In the genomic region with DNA sequence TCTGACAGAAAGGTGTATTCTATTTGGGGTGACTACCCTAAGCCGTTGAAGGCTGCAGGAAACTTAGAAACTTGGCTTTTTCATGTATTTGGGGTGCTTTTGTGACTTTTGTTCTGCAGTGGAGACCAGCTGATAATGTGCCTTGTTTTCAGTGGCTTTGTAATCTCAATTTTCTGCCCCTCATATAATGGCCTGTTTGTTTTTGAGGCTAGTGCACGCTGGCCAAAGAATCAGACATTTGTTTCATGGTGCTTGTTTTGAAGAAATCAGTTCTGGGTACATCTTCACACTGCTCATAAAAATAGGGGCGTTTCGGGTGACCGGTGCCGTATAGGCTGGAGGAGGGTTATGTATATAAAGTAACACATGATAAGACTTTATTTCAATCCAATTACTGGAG, we compare ENCODE assay signal across 13 mouse cellular contexts. TPM values are rescaled to one million over a fixed set of nuclear protein-coding genes. Genes with fewer than 3 reads are reported as not detected.
DNase-seq lines count a peak whose midpoint lies in the region; ATAC-seq lines count a peak whose summit lies in the region.
"Had no signal": no experiment of that assay in that cellular context is flagged by ENCODE, and none has a peak within 500 bp of the region (broad histone marks: within the 10 kb centered on the region; RNA-seq: fewer than 3 reads in every experiment).

No protein-coding gene starts in this region.

- peak overlapping the region; percentile 51 for H3K4me2 ChIP-seq in heart, embryonic 13.5 days
- no peak overlapping the region for H3K4me2 ChIP-seq in forebrain, embryonic 15.5 days (replicated peaks)

- H3K4me3 ChIP-seq in heart, embryonic 13.5 days = no peak overlapping the region
- no peak overlapping the region for H3K4me3 ChIP-seq in limb, embryonic 10.5 days
- H3K4me3 ChIP-seq in forebrain, embryonic 15.5 days = no peak overlapping the region

- H3K9ac ChIP-seq in heart, embryonic 13.5 days = peak overlapping the region; percentile 72
- no peak overlapping the region for H3K9ac ChIP-seq in forebrain, embryonic 15.5 days (replicated peaks)
- H3K9ac ChIP-seq: liver, postnatal 0 days had no signal

- no peaks in the 10 kb centered on the region for H3K27me3 ChIP-seq in heart, embryonic 13.5 days (replicated peaks)
- no peaks in the 10 kb centered on the region for H3K27me3 ChIP-seq in limb, embryonic 10.5 days (ENCODE audit: low read depth, poor library complexity, severe bottlenecking)
- no peaks in the 10 kb centered on the region for H3K27me3 ChIP-seq in forebrain, embryonic 15.5 days

- no peaks in the 10 kb centered on the region for H3K9me3 ChIP-seq in heart, embryonic 13.5 days
- no peaks in the 10 kb centered on the region for H3K9me3 ChIP-seq in limb, embryonic 10.5 days (replicated peaks)
- no peaks in the 10 kb centered on the region for H3K9me3 ChIP-seq in forebrain, embryonic 15.5 days

- ATAC-seq in heart, embryonic 13.5 days (ENCODE audit: extremely low read depth, insufficient number of reproducible peaks, low FRiP score, low TSS enrichment) = no peak
- ATAC-seq in activated CD4-positive, CD25-positive, alpha-beta regulatory T cell, adult 4 months = no peak
- no peak for ATAC-seq in forebrain, embryonic 15.5 days (replicated peaks)
- no peak for ATAC-seq in frontal cortex, adult (ENCODE audit: low TSS enrichment)
- ATAC-seq: hindbrain, postnatal 0 days; liver, postnatal 0 days; midbrain, embryonic 16.5 days had no signal

- H3K27ac ChIP-seq in heart, embryonic 13.5 days (replicated peaks) = peak overlapping the region; percentile 94
- peak overlapping the region; percentile 72; the same call in 1 of the 2 replicates for H3K27ac ChIP-seq in limb, embryonic 10.5 days
- H3K27ac ChIP-seq in forebrain, embryonic 15.5 days (replicated peaks) = no peak overlapping the region
- H3K27ac ChIP-seq: hindbrain, postnatal 0 days had no signal

- DNase-seq in heart, postnatal 4 days = no peak
- DNase-seq in right cerebral cortex, postnatal 25 days = peak; percentile 3
- DNase-seq in right cerebral cortex, postnatal 4 days = no peak
- DNase-seq in limb, embryonic 10.5 days (ENCODE audit: low spot score) = no peak
- DNase-seq: cerebellum, postnatal 14 days; gastrocnemius, postnatal 14 days; liver, postnatal 0 days had no signal

- 55% methylated on average over 6 of the region's 6 CpGs for WGBS in heart, embryonic 13.5 days
- WGBS in limb, embryonic 10.5 days = 91% methylated on average over 6 of the region's 6 CpGs
- WGBS in forebrain, embryonic 15.5 days = 74% methylated on average over 6 of the region's 6 CpGs

- 0 out of 2 replicates have a peak, but pooled peaks cover 5% of the 10 kb centered on the region for H3K36me3 ChIP-seq in heart, embryonic 13.5 days
- H3K36me3 ChIP-seq in limb, embryonic 10.5 days = 0 out of 2 replicates have a peak, but pooled peaks cover 2% of the 10 kb centered on the region
- H3K36me3 ChIP-seq in forebrain, embryonic 15.5 days = no peaks in the 10 kb centered on the region

- peaks cover 94% of the 10 kb centered on the region for H3K4me1 ChIP-seq in heart, embryonic 13.5 days
- H3K4me1 ChIP-seq in limb, embryonic 10.5 days = peaks cover 45% of the 10 kb centered on the region
- peaks cover 15% of the 10 kb centered on the region; the same call in 1 of the 2 replicates for H3K4me1 ChIP-seq in forebrain, embryonic 15.5 days

RNA-seq across cellular contexts. Expression of gene Mbnl2, which starts 22.4 kb away (rescaled TPM):
- polyA plus RNA-seq in heart, embryonic 13.5 days (2015; fragmentation: Nextera tagmentation; extraction: Ambion mirVana) = 88.9 and 92.5 TPM in 2 replicates
- total RNA-seq in heart, postnatal 4 days (2021) = 100 to 1,000 TPM; 193 TPM
- 33.8 and 45.5 TPM in 2 replicates for polyA plus RNA-seq in limb, embryonic 10.5 days (2016; fragmentation: Nextera tagmentation; extraction: Ambion mirVana)
- polyA plus RNA-seq in activated CD4-positive, CD25-positive, alpha-beta regulatory T cell, adult 4 months (2017; shearing (Covaris generic)) = 10 to 100 TPM; 44.6 to 46.0 TPM
- 22.2 TPM in 2 replicates for polyA plus RNA-seq in forebrain, embryonic 15.5 days (2015; fragmentation: Nextera tagmentation; extraction: Ambion mirVana)
